Mouse (Mus musculus) small intestine, adult 2 months (tissue): Measurements from ENCODE around the gene Casd1.

Experiments used
- CTCF ChIP-seq: fragments of 200-500 bp; IDR thresholded peaks from 2 replicates; pipeline ENCODE4 v1.5.1; 2012; ENCODE audit warnings: low read depth, mild to moderate bottlenecking, control low read depth, inconsistent platforms, low read length, moderate library complexity, mixed read lengths; ENCODE audit not compliant: insufficient replicate concordance, insufficient read length; ENCODE audit errors: extremely low read depth
- POLR2A ChIP-seq: fragments of 200-500 bp; IDR thresholded peaks from 2 replicates; pipeline ENCODE4 v1.6.1; 2012; ENCODE audit warnings: low read depth, mild to moderate bottlenecking, control low read depth, inconsistent platforms, low read length, moderate library complexity

- TF ChIP-seq POLR2A (no peak), CTCF (no peak)
These were observed 22.9 kb upstream of the Casd1 start for GRCm38 (mm10) chr6:4577756-4578155.
